Mouse (Mus musculus): ENCODE measurements around the gene Klhl22. TPM values are rescaled to one million over a fixed set of nuclear protein-coding genes. Genes with fewer than 3 reads are reported as not detected.

Gene Klhl22
- polyA plus RNA-seq, 1 experiment from 2014 or later: 95.0 TPM

Other genes with a start within 250 kb of the Klhl22 start
- 61.8 and 64.5 TPM in 2 replicates for gene Thap7, start 228.5 kb upstream of the Klhl22 start, polyA plus RNA-seq (2015; fragmentation: Nextera tagmentation; extraction: Ambion mirVana)
- 0.79 and 0.85 TPM in 2 replicates for gene Lrrc74b, start 198.4 kb upstream of the Klhl22 start, polyA plus RNA-seq (2015; fragmentation: Nextera tagmentation; extraction: Ambion mirVana)
- gene P2rx6, start 197.7 kb upstream of the Klhl22 start, polyA plus RNA-seq (2015; fragmentation: Nextera tagmentation; extraction: Ambion mirVana): 2.1 and 3.3 TPM in 2 replicates
- gene Slc7a4, start 176.4 kb upstream of the Klhl22 start, polyA plus RNA-seq (2015; fragmentation: Nextera tagmentation; extraction: Ambion mirVana): 43.3 and 46.5 TPM in 2 replicates
- gene Smpd4, start 140.3 kb upstream of the Klhl22 start, polyA plus RNA-seq (2015; fragmentation: Nextera tagmentation; extraction: Ambion mirVana): 25.1 and 30.7 TPM in 2 replicates
- gene Ccdc74a, start 113.1 kb upstream of the Klhl22 start, polyA plus RNA-seq (2015; fragmentation: Nextera tagmentation; extraction: Ambion mirVana): 13.4 and 14.0 TPM in 2 replicates
- gene Med15, start 26.7 kb upstream of the Klhl22 start, polyA plus RNA-seq (2015; fragmentation: Nextera tagmentation; extraction: Ambion mirVana): 45.7 and 54.2 TPM in 2 replicates
- gene Scarf2, start 37.7 kb downstream of the Klhl22 start, polyA plus RNA-seq (2015; fragmentation: Nextera tagmentation; extraction: Ambion mirVana): 2.0 and 2.3 TPM in 2 replicates
- gene B830017H08Rik, start 73.5 kb downstream of the Klhl22 start, polyA plus RNA-seq (2015; fragmentation: Nextera tagmentation; extraction: Ambion mirVana): 4.4 and 4.5 TPM in 2 replicates
- gene Car15, start 78.7 kb downstream of the Klhl22 start, polyA plus RNA-seq (2015; fragmentation: Nextera tagmentation; extraction: Ambion mirVana): 3.1 and 5.4 TPM in 2 replicates
- gene Gm20518, start 132.1 kb downstream of the Klhl22 start, polyA plus RNA-seq (2015; fragmentation: Nextera tagmentation; extraction: Ambion mirVana): 0.31 and 0.33 TPM in 2 replicates
- 0.04 TPM in 2 replicates for gene Tssk1, start 134.6 kb downstream of the Klhl22 start, polyA plus RNA-seq (2015; fragmentation: Nextera tagmentation; extraction: Ambion mirVana)
- 106 and 111 TPM in 2 replicates for gene Dgcr2, start 138.9 kb downstream of the Klhl22 start, polyA plus RNA-seq (2015; fragmentation: Nextera tagmentation; extraction: Ambion mirVana)
- gene Tssk2, start 139.0 kb downstream of the Klhl22 start, polyA plus RNA-seq (2015; fragmentation: Nextera tagmentation; extraction: Ambion mirVana): not detected in 2 replicates
- 42.5 and 49.6 TPM in 2 replicates for gene Ess2, start 151.7 kb downstream of the Klhl22 start, polyA plus RNA-seq (2015; fragmentation: Nextera tagmentation; extraction: Ambion mirVana)
- 1.1 and 1.2 TPM in 2 replicates for gene Gsc2, start 155.4 kb downstream of the Klhl22 start, polyA plus RNA-seq (2015; fragmentation: Nextera tagmentation; extraction: Ambion mirVana)
- 193 and 203 TPM in 2 replicates for gene Slc25a1, start 168.6 kb downstream of the Klhl22 start, polyA plus RNA-seq (2015; fragmentation: Nextera tagmentation; extraction: Ambion mirVana)
- gene Vpreb2, start 220.8 kb downstream of the Klhl22 start, polyA plus RNA-seq (2015; fragmentation: Nextera tagmentation; extraction: Ambion mirVana): not detected in 2 replicates

All from hindbrain, embryonic 15.5 days (tissue).